Mouse (Mus musculus) small intestine, adult 2 months (tissue): ENCODE measurements around the gene Mrpl34. TPM values are rescaled to one million over a fixed set of nuclear protein-coding genes. Genes with fewer than 3 reads are reported as not detected.

Experiments
- H3K27ac ChIP-seq: fragments of 200-500 bp; 2 replicates; pipeline ENCODE4 v1.5.1; 2012; ENCODE audit warnings: low read depth, low read length, control low read depth, inconsistent platforms; ENCODE audit not compliant: insufficient read depth
- H3K27me3 ChIP-seq: fragments of 200-500 bp; 2 replicates; pipeline ENCODE4 v1.6.1; 2012; ENCODE audit warnings: mild to moderate bottlenecking, moderate library complexity, low read length, inconsistent platforms; ENCODE audit not compliant: control insufficient read depth, insufficient read depth
- H3K36me3 ChIP-seq: fragments of 200-500 bp; 2 replicates; pipeline ENCODE4 v1.6.1; 2012; ENCODE audit warnings: mild to moderate bottlenecking, low read length, control low read depth, inconsistent platforms; ENCODE audit not compliant: control insufficient read depth, insufficient read depth
- H3K4me1 ChIP-seq: fragments of 200-500 bp; 2 replicates; pipeline ENCODE4 v1.6.1; 2012; ENCODE audit warnings: low read length, inconsistent platforms, mixed read lengths; ENCODE audit not compliant: control insufficient read depth, insufficient read depth, insufficient read length
- H3K4me3 ChIP-seq: fragments of 200-500 bp; 2 replicates; pipeline ENCODE4 v1.5.1; 2012; ENCODE audit warnings: low read depth, mild to moderate bottlenecking, control low read depth, inconsistent platforms, low read length, moderate library complexity
- CTCF ChIP-seq: fragments of 200-500 bp; IDR thresholded peaks from 2 replicates; pipeline ENCODE4 v1.5.1; 2012; ENCODE audit warnings: low read depth, mild to moderate bottlenecking, control low read depth, inconsistent platforms, low read length, moderate library complexity, mixed read lengths; ENCODE audit not compliant: insufficient replicate concordance, insufficient read length; ENCODE audit errors: extremely low read depth
- POLR2A ChIP-seq: fragments of 200-500 bp; IDR thresholded peaks from 2 replicates; pipeline ENCODE4 v1.6.1; 2012; ENCODE audit warnings: low read depth, mild to moderate bottlenecking, control low read depth, inconsistent platforms, low read length, moderate library complexity
- WGBS: fragments of 180-500 bp; shearing (Covaris S2); methylation state at CpG from one replicate; pipeline ENCODE4 v1.1.7; 2018; 5-methylcytosine and 5-hydroxymethylcytosine counted together
- polyA plus RNA-seq: library from polyadenylated mRNA; depleted of rRNA; stranded (reverse); fragments of >200 nt; gene quantifications from 2 replicates; pipeline ENCODE4 v1.2.3, GENCODE M21; 2012

Mrpl34 gene
- polyA plus RNA-seq, 1 experiment = 170 TPM

GRCm38 (mm10) chr8:71462191-71462590 lies 2.6 kb upstream of the Mrpl34 start:
- H3K27ac ChIP-seq = no peak overlapping the region
- 75% methylated on average over 4 of the region's 4 CpGs for WGBS
- no peak overlapping the region for H3K4me3 ChIP-seq

GRCm38 (mm10) chr8:71462786-71463185 lies 2.0 kb upstream of the Mrpl34 start:
- Histone ChIP-seq H3K27me3 (no peaks in the 10 kb centered on the region), H3K27ac (peak overlapping the region; percentile 8; the same call in 1 of the 2 replicates), H3K4me3 (peak overlapping the region; percentile 80), H3K36me3 (no peaks in the 10 kb centered on the region), H3K4me1 (peaks cover 11% of the 10 kb centered on the region)
- TF ChIP-seq POLR2A = no peak
- TF ChIP-seq CTCF = no peak
- 23% methylated on average over 16 of the region's 16 CpGs for WGBS

More at GRCm38 (mm10) chr8:71462191-71462590, 2.6 kb upstream of the Mrpl34 start:
- Histone ChIP-seq H3K4me1 (peaks cover 11% of the 10 kb centered on the region), H3K27me3 (no peaks in the 10 kb centered on the region), H3K36me3 (no peaks in the 10 kb centered on the region)
- TF ChIP-seq CTCF (no peak), POLR2A (no peak)

GRCm38 (mm10) chr8:71463188-71464033 lies 1.3 kb upstream of the Mrpl34 start, which contains the start of gene Abhd8:
Abhd8 (minus strand) TSS chr8:71463655.
- Histone ChIP-seq H3K4me3 (peak within 1 kb of the TSS; percentile 80), H3K27ac (peak within 1 kb of the TSS; percentile 54), H3K4me1 (peaks cover 11% of the 10 kb centered on the region), H3K27me3 (no peaks in the 10 kb centered on the region), H3K36me3 (no peaks in the 10 kb centered on the region)
- under 1% methylated on average over 55 of the region's 55 CpGs for WGBS
- TF ChIP-seq POLR2A (no peak), CTCF (no peak)

GRCm38 (mm10) chr8:71465733-71466132 lies 974 bp downstream of the Mrpl34 start:
- TF ChIP-seq CTCF = no peak
- TF ChIP-seq POLR2A = no peak
- H3K27me3 ChIP-seq = no peaks in the 10 kb centered on the region
- peaks cover 16% of the 10 kb centered on the region for H3K4me1 ChIP-seq
- H3K27ac ChIP-seq = no peak overlapping the region
- 69% methylated on average over 8 of the region's 8 CpGs for WGBS
- no peak overlapping the region for H3K4me3 ChIP-seq
- no peaks in the 10 kb centered on the region for H3K36me3 ChIP-seq

- Histone ChIP-seq H3K27me3 (no peaks in the 10 kb centered on the region), H3K27ac (no peak overlapping the region), H3K4me1 (peaks cover 16% of the 10 kb centered on the region), H3K36me3 (0 out of 2 replicates have a peak, but pooled peaks cover 1% of the 10 kb centered on the region), H3K4me3 (no peak overlapping the region)
- TF ChIP-seq CTCF (no peak), POLR2A (no peak)
- WGBS = 91% methylated on average over 5 of the region's 5 CpGs
These were observed 1.4 kb downstream of the Mrpl34 start for GRCm38 (mm10) chr8:71466198-71466597.

- TF ChIP-seq POLR2A (no peak), CTCF (no peak)
- H3K36me3 ChIP-seq = peaks cover 6% of the 10 kb centered on the region; the same call in 1 of the 2 replicates
- no peak overlapping the region for H3K4me3 ChIP-seq
- WGBS = 92% methylated on average over 2 of the region's 2 CpGs
- H3K27me3 ChIP-seq = no peaks in the 10 kb centered on the region
- no peak overlapping the region for H3K27ac ChIP-seq
- H3K4me1 ChIP-seq = peaks cover 16% of the 10 kb centered on the region
These were observed 2.4 kb downstream of the Mrpl34 start for GRCm38 (mm10) chr8:71467201-71467600.

- H3K4me1 ChIP-seq = peaks cover 16% of the 10 kb centered on the region
- WGBS = 95% methylated on average over 1 of the region's 1 CpGs
- no peaks in the 10 kb centered on the region for H3K27me3 ChIP-seq
- no peak overlapping the region for H3K4me3 ChIP-seq
- peaks cover 14% of the 10 kb centered on the region for H3K36me3 ChIP-seq
- H3K27ac ChIP-seq = no peak overlapping the region
- TF ChIP-seq POLR2A (no peak), CTCF (no peak)
These were observed 3.2 kb downstream of the Mrpl34 start for GRCm38 (mm10) chr8:71468001-71468400.
